Mouse (Mus musculus): ENCODE data around the gene Lrrn4. TPM values are rescaled to one million over a fixed set of nuclear protein-coding genes. Genes with fewer than 3 reads are reported as not detected.

The Lrrn4 gene
- total and polyA plus RNA-seq, 3 experiments: not detected

GRCm38 (mm10) chr2:132904961-132905360 lies 24.3 kb upstream of the Lrrn4 start:
- H3K27me3 ChIP-seq (replicated peaks): peaks cover 12% of the 10 kb centered on the region
- no peaks in the 10 kb centered on the region for H3K79me2 ChIP-seq (replicated peaks; ENCODE audit: control insufficient read depth, extremely low read depth, insufficient read depth, poor library complexity, severe bottlenecking)
- no peak for DNase-seq (ENCODE audit: extremely low read depth)
- in situ Hi-C loops (cut with MboI; ENCODE audit: low pct_ligation_motif_present, low pct_unique_long_range_greater_than_20kb, low sequenced_read_pairs) (loop anchor here (5.0 to 25.0 kb wide), 3 partner anchors 58 to 593 kb away; partner anchors contain the start of gene Crls1), dilution Hi-C loops (cut with MboI; ENCODE audit: extremely low pct_ligation_motif_present, extremely low pct_unique_long_range_greater_than_20kb, low sequenced_read_pairs) (no loop called here)
- TF ChIP-seq TCF12 (IDR thresholded peaks at IDR 0.05; ENCODE audit: low read depth, low read length): no peak
- no peak for TF ChIP-seq MYC (IDR thresholded peaks at IDR 0.05; ENCODE audit: low read depth, low read length)
- no peak for TF ChIP-seq MXI1 (IDR thresholded peaks at IDR 0.05; ENCODE audit: low read depth, low read length)
- no peak for TF ChIP-seq GABPA (IDR thresholded peaks at IDR 0.05; ENCODE audit: insufficient replicate concordance, low read depth, low read length)
- no peak for TF ChIP-seq ZNF384 (IDR thresholded peaks at IDR 0.05; ENCODE audit: low read depth, low read length)
- no peaks in the 10 kb centered on the region for H3K9me3 ChIP-seq (replicated peaks; ENCODE audit: low read length)
- peaks cover 0 to 11% of the 10 kb centered on the region in 2 experiments; a peak in 2 of 4 replicates for H3K4me1 ChIP-seq (ENCODE audit: control insufficient read depth in 1 of 2, insufficient read depth in 2 of 2)
- H3K4me2 ChIP-seq (ENCODE audit: insufficient read depth, low read depth, poor library complexity, severe bottlenecking): no peak overlapping the region
- H3K9ac ChIP-seq (ENCODE audit: insufficient read depth, low read depth): no peak overlapping the region
- H3K27ac ChIP-seq (ENCODE audit: insufficient read depth, low read depth): no peak overlapping the region
- no peak overlapping the region for H3K4me3 ChIP-seq (replicated peaks in 1 of 3; ENCODE audit: low read depth in 2 of 3, low read length in 2 of 3, poor library complexity in 1 of 3)
- no peaks in the 10 kb centered on the region for H3K36me3 ChIP-seq (replicated peaks in 1 of 2; ENCODE audit: control insufficient read depth in 1 of 2, insufficient read depth in 1 of 2, low read length in 1 of 2)

- no peaks in the 10 kb centered on the region for H3K9me3 ChIP-seq (replicated peaks; ENCODE audit: low read length)
- H3K36me3 ChIP-seq (replicated peaks in 1 of 2; ENCODE audit: control insufficient read depth in 1 of 2, insufficient read depth in 1 of 2, low read length in 1 of 2): no peaks in the 10 kb centered on the region
- no peak for TF ChIP-seq TCF12 (IDR thresholded peaks at IDR 0.05; ENCODE audit: low read depth, low read length)
- no peak for TF ChIP-seq UBTF (IDR thresholded peaks at IDR 0.05; ENCODE audit: low read depth, low read length)
- peak; percentile 83 to 85 for TF ChIP-seq CTCF (conservative IDR thresholded peaks at IDR 0.05 in 1 of 2, IDR thresholded peaks at IDR 0.05 in 1 of 2; ENCODE audit: low read depth in 2 of 2, low read length in 2 of 2)
- TF ChIP-seq JUND (conservative IDR thresholded peaks at IDR 0.05; ENCODE audit: low read depth, low read length): no peak
- no peak for TF ChIP-seq POLR2AphosphoS2 (IDR thresholded peaks at IDR 0.05; ENCODE audit: low read depth, low read length)
- TF ChIP-seq MAZ (IDR thresholded peaks at IDR 0.05; ENCODE audit: low read depth, low read length): no peak
- peak; percentile 88 for TF ChIP-seq RAD21 (IDR thresholded peaks at IDR 0.05; ENCODE audit: low read depth, low read length)
- no peak for TF ChIP-seq JUN (IDR thresholded peaks at IDR 0.05; ENCODE audit: insufficient read depth, low read depth, low read length)
- TF ChIP-seq ZMIZ1 (IDR thresholded peaks at IDR 0.05; ENCODE audit: low read depth, low read length): no peak
- TF ChIP-seq EP300 (IDR thresholded peaks at IDR 0.05; ENCODE audit: low read length): no peak
- no peak for TF ChIP-seq ELF1 (IDR thresholded peaks at IDR 0.05; ENCODE audit: low read depth, low read length)
- TF ChIP-seq MEF2A (IDR thresholded peaks at IDR 0.05; ENCODE audit: borderline replicate concordance, low read depth, low read length): no peak
- TF ChIP-seq SMC3 (IDR thresholded peaks at IDR 0.05; ENCODE audit: low read depth, low read length): peak; percentile 46
- TF ChIP-seq RCOR1 (conservative IDR thresholded peaks at IDR 0.05; ENCODE audit: low read depth, low read length): no peak
- no peaks in the 10 kb centered on the region for H3K79me2 ChIP-seq (replicated peaks; ENCODE audit: control insufficient read depth, extremely low read depth, insufficient read depth, poor library complexity, severe bottlenecking)
- H3K4me2 ChIP-seq (ENCODE audit: insufficient read depth, low read depth, poor library complexity, severe bottlenecking): no peak overlapping the region
- dilution Hi-C loops (cut with MboI; ENCODE audit: extremely low pct_ligation_motif_present, extremely low pct_unique_long_range_greater_than_20kb, low sequenced_read_pairs): no loop called here
- H3K4me1 ChIP-seq (ENCODE audit: control insufficient read depth in 1 of 2, insufficient read depth in 2 of 2): peaks cover 0 to 11% of the 10 kb centered on the region in 2 experiments; a peak in 2 of 4 replicates
- H3K4me3 ChIP-seq (replicated peaks in 1 of 3; ENCODE audit: low read depth in 2 of 3, low read length in 2 of 3, poor library complexity in 1 of 3): no peak overlapping the region
- in situ Hi-C loops (cut with MboI; ENCODE audit: low pct_ligation_motif_present, low pct_unique_long_range_greater_than_20kb, low sequenced_read_pairs): loop anchor here (5.0 to 25.0 kb wide), 3 partner anchors 56 to 591 kb away; partner anchors contain the start of gene Crls1
- no peak overlapping the region for H3K27ac ChIP-seq (ENCODE audit: insufficient read depth, low read depth)
- H3K27me3 ChIP-seq (replicated peaks): peaks cover 8% of the 10 kb centered on the region
- H3K9ac ChIP-seq (ENCODE audit: insufficient read depth, low read depth): no peak overlapping the region
- peak; percentile 63 for DNase-seq (ENCODE audit: extremely low read depth)
Measured at GRCm38 (mm10) chr2:132903498-132903897, 22.8 kb upstream of the Lrrn4 start.

All from CH12.LX (cell line).